Mouse (Mus musculus) erythroblast, embryonic 14.5 days (primary cell): Measurements from ENCODE around the gene Cfap61. TPM values are rescaled to one million over a fixed set of nuclear protein-coding genes. Genes with fewer than 3 reads are reported as not detected.

Experiments used
- H3K27me3 ChIP-seq: 2 replicates; pipeline ENCODE4 v1.6.1; 2012; ENCODE audit warnings: inconsistent platforms; ENCODE audit not compliant: control insufficient read depth
- H3K36me3 ChIP-seq: 2 replicates; pipeline ENCODE4 v1.6.1; 2012; ENCODE audit warnings: mild to moderate bottlenecking, inconsistent platforms; ENCODE audit not compliant: control insufficient read depth
- H3K4me1 ChIP-seq: 2 replicates; pipeline ENCODE4 v1.6.1; 2012; ENCODE audit warnings: inconsistent platforms; ENCODE audit not compliant: control insufficient read depth
- H3K4me3 ChIP-seq: replicated peaks from 2 replicates; pipeline ENCODE3; 2012; ENCODE audit warnings: moderate library complexity, mild to moderate bottlenecking, inconsistent platforms
- H3K9me3 ChIP-seq: 2 replicates; pipeline ENCODE4 v1.6.1; 2012; ENCODE audit warnings: low read length, inconsistent platforms, mixed read lengths; ENCODE audit not compliant: control insufficient read depth
- GATA1 ChIP-seq: IDR thresholded peaks from 2 replicates; pipeline ENCODE4 v1.6.1; 2012; ENCODE audit warnings: low read length, inconsistent platforms, mixed read lengths
- TAL1 ChIP-seq: IDR thresholded peaks from 3 replicates; pipeline ENCODE4 v1.6.1; 2012; ENCODE audit warnings: low read length, inconsistent platforms, mixed read lengths
- polyA plus RNA-seq: library from polyadenylated mRNA; stranded (reverse); fragments of >175 nt; gene quantifications from 2 replicates; pipeline ENCODE4 v1.2.3, GENCODE M21; 2012

Gene Cfap61
- polyA plus RNA-seq, 1 experiment = not detected

GRCm38 (mm10) chr2:146147306-146147705, 212.7 kb downstream of the Cfap61 start:
- H3K36me3 ChIP-seq = no peaks in the 10 kb centered on the region
- no peak overlapping the region for H3K4me3 ChIP-seq
- peaks cover 8% of the 10 kb centered on the region for H3K9me3 ChIP-seq
- TF ChIP-seq GATA1 = no peak
- no peak for TF ChIP-seq TAL1
- H3K27me3 ChIP-seq = no peaks in the 10 kb centered on the region
- H3K4me1 ChIP-seq = no peaks in the 10 kb centered on the region

- H3K4me1 ChIP-seq = no peaks in the 10 kb centered on the region
- peaks cover 6% of the 10 kb centered on the region for H3K9me3 ChIP-seq
- TF ChIP-seq GATA1 = no peak
- no peak for TF ChIP-seq TAL1
- H3K4me3 ChIP-seq = no peak overlapping the region
- no peaks in the 10 kb centered on the region for H3K36me3 ChIP-seq
- H3K27me3 ChIP-seq = no peaks in the 10 kb centered on the region
Measured at GRCm38 (mm10) chr2:146147801-146148200, 213.2 kb downstream of the Cfap61 start.

GRCm38 (mm10) chr2:146149206-146149974, 214.8 kb downstream of the Cfap61 start:
- 0 out of 2 replicates have a peak, but pooled peaks cover 2% of the 10 kb centered on the region for H3K9me3 ChIP-seq
- no peak overlapping the region for H3K4me3 ChIP-seq
- no peaks in the 10 kb centered on the region for H3K27me3 ChIP-seq
- no peak for TF ChIP-seq GATA1
- no peak for TF ChIP-seq TAL1
- no peaks in the 10 kb centered on the region for H3K4me1 ChIP-seq
- H3K36me3 ChIP-seq = no peaks in the 10 kb centered on the region

GRCm38 (mm10) chr2:146168017-146168803, 233.6 kb downstream of the Cfap61 start:
- TF ChIP-seq GATA1 = no peak
- no peak for TF ChIP-seq TAL1
- Histone ChIP-seq H3K27me3 (no peaks in the 10 kb centered on the region), H3K4me1 (no peaks in the 10 kb centered on the region), H3K36me3 (no peaks in the 10 kb centered on the region), H3K9me3 (no peaks in the 10 kb centered on the region), H3K4me3 (no peak overlapping the region)

DNA sequence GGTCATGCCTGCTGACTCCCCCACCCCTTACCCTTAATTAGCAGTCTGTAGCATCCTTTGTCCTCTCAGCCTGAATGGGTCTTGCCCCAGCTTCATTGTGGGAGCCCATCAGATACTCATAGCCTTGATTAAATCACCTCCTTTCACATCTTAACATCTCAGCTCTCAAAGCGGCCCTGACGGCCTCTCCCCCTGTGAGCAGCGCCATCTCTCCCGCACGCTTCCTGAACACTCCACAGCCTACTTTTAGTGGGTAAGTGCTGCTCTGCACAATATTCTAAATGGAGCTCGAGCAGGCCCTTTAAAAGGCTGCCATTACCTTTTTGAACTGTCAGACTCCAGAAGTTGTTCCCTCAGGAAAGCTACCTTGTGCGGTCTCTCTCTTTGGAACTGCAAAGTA, 234.9 kb downstream of the Cfap61 start:
- Histone ChIP-seq H3K36me3 (no peaks in the 10 kb centered on the region), H3K4me1 (no peaks in the 10 kb centered on the region), H3K9me3 (no peaks in the 10 kb centered on the region), H3K4me3 (no peak overlapping the region), H3K27me3 (no peaks in the 10 kb centered on the region)
- TF ChIP-seq GATA1 (no peak), TAL1 (no peak)

- Histone ChIP-seq H3K4me1 (no peaks in the 10 kb centered on the region), H3K36me3 (no peaks in the 10 kb centered on the region), H3K4me3 (no peak overlapping the region), H3K27me3 (no peaks in the 10 kb centered on the region), H3K9me3 (no peaks in the 10 kb centered on the region)
- no peak for TF ChIP-seq GATA1
- TF ChIP-seq TAL1 = no peak
Measured at GRCm38 (mm10) chr2:146172106-146172505, 237.5 kb downstream of the Cfap61 start.

DNA sequence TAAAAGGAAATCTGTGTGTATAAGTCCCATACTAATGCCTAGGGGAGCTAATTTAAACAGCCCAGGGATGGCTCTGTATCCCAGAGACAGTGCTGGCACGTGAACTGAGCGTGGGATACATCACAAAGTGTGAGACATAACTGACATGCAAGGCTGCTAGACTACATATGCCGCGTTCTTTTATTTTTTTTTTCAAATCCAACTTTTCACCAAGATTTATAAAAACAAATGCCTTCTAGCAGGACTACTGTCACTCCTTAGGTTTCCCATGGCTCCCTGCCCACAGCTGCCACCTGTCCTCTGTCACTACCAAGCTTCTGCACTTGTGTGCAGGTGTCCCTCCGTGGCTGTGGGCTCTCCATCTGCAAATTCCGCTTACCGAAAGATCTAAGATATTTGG, 239.6 kb downstream of the Cfap61 start:
- peaks cover 6% of the 10 kb centered on the region for H3K9me3 ChIP-seq
- H3K4me1 ChIP-seq = no peaks in the 10 kb centered on the region
- no peaks in the 10 kb centered on the region for H3K36me3 ChIP-seq
- TF ChIP-seq GATA1 (no peak), TAL1 (no peak)
- no peak overlapping the region for H3K4me3 ChIP-seq
- no peaks in the 10 kb centered on the region for H3K27me3 ChIP-seq

- H3K27me3 ChIP-seq = no peaks in the 10 kb centered on the region
Measured at GRCm38 (mm10) chr2:146178718-146179117, 244.1 kb downstream of the Cfap61 start.

More at GRCm38 (mm10) chr2:146178718-146179117, 244.1 kb downstream of the Cfap61 start:
- TF ChIP-seq GATA1 (no peak), TAL1 (no peak)
- no peaks in the 10 kb centered on the region for H3K4me1 ChIP-seq
- H3K36me3 ChIP-seq = no peaks in the 10 kb centered on the region
- H3K9me3 ChIP-seq = peaks cover 8% of the 10 kb centered on the region
- H3K4me3 ChIP-seq = no peak overlapping the region
